Mouse (Mus musculus) megakaryocyte, embryonic 14.5 days (primary cell): ENCODE measurements around the gene Unc119b.

Source experiments
- FLI1 ChIP-seq: IDR thresholded peaks from 2 replicates; pipeline ENCODE4 v1.6.1; 2012; ENCODE audit warnings: low read length, inconsistent platforms, mixed read lengths
- GATA1 ChIP-seq: IDR thresholded peaks from 3 replicates; pipeline ENCODE4 v1.6.1; 2012; ENCODE audit warnings: mixed read lengths, low read length, inconsistent platforms, borderline replicate concordance

GRCm38 (mm10) chr5:115174554-115174953, 39.8 kb upstream of the Unc119b start:
- TF ChIP-seq FLI1 (no peak), GATA1 (no peak)
